Mouse (Mus musculus) adrenal gland, postnatal 36 days (tissue): ENCODE results near the gene Kantr. TPM values are rescaled to one million over a fixed set of nuclear protein-coding genes. Genes with fewer than 3 reads are reported as not detected.
"Not testable (repeated sequence)": the region's sequence is repeated elsewhere in the genome, so short reads cannot be mapped to it uniquely, and the experiment has no call there.

Experiments used
- DNase-seq, 2 experiments: peaks; one replicate each; pipeline ENCODE4 v3.0.0; 2021; ENCODE audit warnings: mixed read lengths in 1 of 2
- long read RNA-seq, 2 experiments: library from polyadenylated mRNA; stranded (forward); transcript quantifications; one replicate each; pipeline ENCODE4 v2.0.0; 2021; ENCODE audit warnings: borderline sequencing depth in 2 of 2
- total RNA-seq, 2 experiments: library from RNA; stranded (reverse); gene quantifications; 2 replicates each; pipeline ENCODE4 v1.2.3; 2021

Gene Kantr
- total RNA-seq, result 1 to 10 TPM; 8.7 to 9.8 TPM
- long read RNA-seq, experiment 1, result 0 reads
- long read RNA-seq, experiment 2, result 0 reads

- DNase-seq, result peak; percentile 81 to 82
Measured at GRCm38 (mm10) chrX:152326996-152327688, at the start of gene Kantr. TSS of gene Kantr (minus strand) at chrX:152327495.

GRCm38 (mm10) chrX:152368397-152369273, 41.3 kb upstream of the Kantr start, which contains the start of gene Gpr173:
TSS of gene Gpr173 (minus strand) at chrX:152368704.
- DNase-seq, result peak; percentile 25 to 47

- no peak for DNase-seq
Measured at GRCm38 (mm10) chrX:152368054-152368396, 40.7 kb upstream of the Kantr start.

- no peak for DNase-seq
Measured at GRCm38 (mm10) chrX:152366418-152366817, 39.1 kb upstream of the Kantr start.

GRCm38 (mm10) chrX:152352553-152353153, 25.4 kb upstream of the Kantr start:
- DNase-seq, result peak; percentile 11 to 18

GRCm38 (mm10) chrX:152347041-152347440, 19.7 kb upstream of the Kantr start:
- no peak for DNase-seq

- no peak for DNase-seq
Measured at GRCm38 (mm10) chrX:152346587-152346986, 19.3 kb upstream of the Kantr start.

- no peak for DNase-seq
Measured at GRCm38 (mm10) chrX:152342903-152343302, 15.6 kb upstream of the Kantr start.

GRCm38 (mm10) chrX:152342358-152342901, 15.1 kb upstream of the Kantr start, which contains the start of gene Tspyl2:
TSS of gene Tspyl2 (minus strand) at chrX:152342425.
- peak; percentile 94 to 96 for DNase-seq

GRCm38 (mm10) chrX:152341496-152341895, 14.2 kb upstream of the Kantr start:
- DNase-seq, result peak in 1 of 2 experiments; percentile 13

- peak; percentile 91 to 93 for DNase-seq
Measured at GRCm38 (mm10) chrX:152336546-152337332, 9.4 kb upstream of the Kantr start.

- not testable (repeated sequence) for DNase-seq
Measured at GRCm38 (mm10) chrX:152336123-152336522, 8.8 kb upstream of the Kantr start.

- not testable (repeated sequence) for DNase-seq
Measured at GRCm38 (mm10) chrX:152329400-152329799, 2.1 kb upstream of the Kantr start.

GRCm38 (mm10) chrX:152327689-152328052, 376 bp upstream of the Kantr start:
- no peak for DNase-seq

- no peak for DNase-seq
Measured at GRCm38 (mm10) chrX:152323584-152323983, 3.7 kb downstream of the Kantr start.

GRCm38 (mm10) chrX:152322776-152323175, 4.5 kb downstream of the Kantr start:
- DNase-seq, result no peak

GRCm38 (mm10) chrX:152320535-152320934, 6.8 kb downstream of the Kantr start:
- DNase-seq, result no peak

GRCm38 (mm10) chrX:152307942-152308341, 19.4 kb downstream of the Kantr start:
- peak; percentile 55 to 61 for DNase-seq

GRCm38 (mm10) chrX:152307371-152307770, 19.9 kb downstream of the Kantr start:
- DNase-seq, result no peak

- DNase-seq, result no peak
Measured at GRCm38 (mm10) chrX:152306224-152306623, 21.1 kb downstream of the Kantr start.

GRCm38 (mm10) chrX:152287026-152287425, 40.3 kb downstream of the Kantr start:
- not testable (repeated sequence) for DNase-seq
